In the genomic region with DNA sequence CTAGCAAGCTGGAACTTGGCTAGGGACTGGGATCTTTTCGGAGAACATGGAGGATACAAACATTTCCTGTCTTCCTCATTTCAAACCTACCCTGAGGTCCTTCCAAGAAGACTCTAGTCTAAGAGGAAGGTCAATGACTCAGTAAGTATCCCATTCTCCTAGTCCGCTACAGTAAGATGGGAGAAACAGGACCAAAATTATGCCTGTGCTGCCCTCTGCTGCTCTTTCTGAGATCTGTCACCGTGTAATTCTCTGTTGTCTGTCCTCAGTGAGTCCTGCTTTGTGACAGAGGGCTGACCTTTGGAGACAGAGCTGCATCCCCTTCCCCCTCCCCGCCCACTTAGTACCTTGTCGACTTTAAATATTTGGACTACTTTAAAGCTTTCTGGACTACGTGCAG, we compare ENCODE assay signal across 7 mouse cellular contexts.
DNase-seq lines count a peak whose midpoint lies in the region; ATAC-seq and TF ChIP-seq lines count a peak whose summit lies in the region.

No protein-coding gene starts in this region.

- TF ChIP-seq CTCF in G1E (IDR thresholded peaks at IDR 0.05; ENCODE audit: low read depth, low read length): no peak; the same call in 1 of the 2 replicates

- H3K9ac ChIP-seq in embryonic facial prominence, embryonic 11.5 days (replicated peaks; ENCODE audit: low read length): no peak overlapping the region
- no peak overlapping the region for H3K9ac ChIP-seq in hindbrain, embryonic 16.5 days (ENCODE audit: low read depth, low read length)
- H3K9ac ChIP-seq in midbrain, embryonic 15.5 days: no peak overlapping the region

- H3K4me3 ChIP-seq in G1E (ENCODE audit: low read depth, low read length): no peak overlapping the region
- H3K4me3 ChIP-seq in embryonic facial prominence, embryonic 11.5 days (ENCODE audit: low read depth, low read length): no peak overlapping the region
- H3K4me3 ChIP-seq in hindbrain, embryonic 16.5 days (ENCODE audit: low read length): no peak overlapping the region
- H3K4me3 ChIP-seq in midbrain, embryonic 15.5 days: no peak overlapping the region

- ATAC-seq in G1E (ENCODE audit: extremely low read depth, insufficient number of reproducible peaks, low FRiP score, poor library complexity, severe bottlenecking): peak; percentile 63
- ATAC-seq in embryonic facial prominence, embryonic 11.5 days (replicated peaks; ENCODE audit: insufficient number of reproducible peaks, low FRiP score, low TSS enrichment, low read depth): peak; percentile 62
- peak; percentile 84 for ATAC-seq in hindbrain, embryonic 16.5 days
- ATAC-seq in midbrain, embryonic 15.5 days (replicated peaks): peak; percentile 88

- no peak overlapping the region for H3K27ac ChIP-seq in embryonic facial prominence, embryonic 11.5 days (replicated peaks; ENCODE audit: low read depth, low read length)
- no peak overlapping the region for H3K27ac ChIP-seq in hindbrain, embryonic 16.5 days (ENCODE audit: low read depth, low read length)
- H3K27ac ChIP-seq in midbrain, embryonic 15.5 days: no peak overlapping the region

- H3K27me3 ChIP-seq in G1E (ENCODE audit: insufficient read depth, low read length): peaks cover 5% of the 10 kb centered on the region; the same call in 1 of the 2 replicates
- no peaks in the 10 kb centered on the region for H3K27me3 ChIP-seq in embryonic facial prominence, embryonic 11.5 days (ENCODE audit: control insufficient read depth, insufficient read depth, low read length)
- H3K27me3 ChIP-seq in hindbrain, embryonic 16.5 days (replicated peaks; ENCODE audit: control insufficient read depth, insufficient read depth, low read length): no peaks in the 10 kb centered on the region
- H3K27me3 ChIP-seq in midbrain, embryonic 15.5 days (replicated peaks): no peaks in the 10 kb centered on the region

- no peaks in the 10 kb centered on the region for H3K36me3 ChIP-seq in G1E (replicated peaks)
- H3K36me3 ChIP-seq in embryonic facial prominence, embryonic 11.5 days (replicated peaks; ENCODE audit: control insufficient read depth, insufficient read depth, low read depth, low read length): no peaks in the 10 kb centered on the region
- H3K36me3 ChIP-seq in hindbrain, embryonic 16.5 days (ENCODE audit: control insufficient read depth, insufficient read depth, low read length): no peaks in the 10 kb centered on the region
- H3K36me3 ChIP-seq in midbrain, embryonic 15.5 days (replicated peaks): no peaks in the 10 kb centered on the region

- H3K4me2 ChIP-seq in embryonic facial prominence, embryonic 11.5 days (ENCODE audit: low read depth, low read length): no peak overlapping the region
- H3K4me2 ChIP-seq in hindbrain, embryonic 16.5 days (ENCODE audit: low read length): no peak overlapping the region
- no peak overlapping the region for H3K4me2 ChIP-seq in midbrain, embryonic 15.5 days

- no peaks in the 10 kb centered on the region for H3K9me3 ChIP-seq in G1E (replicated peaks)
- H3K9me3 ChIP-seq in embryonic facial prominence, embryonic 11.5 days (replicated peaks; ENCODE audit: control insufficient read depth, low read length): no peaks in the 10 kb centered on the region
- H3K9me3 ChIP-seq in hindbrain, embryonic 16.5 days (ENCODE audit: control insufficient read depth, low read length): peaks cover 4% of the 10 kb centered on the region; the same call in 1 of the 2 replicates
- H3K9me3 ChIP-seq in midbrain, embryonic 15.5 days: no peaks in the 10 kb centered on the region

- 24% methylated on average over 6 of the region's 6 CpGs for WGBS in embryonic facial prominence, embryonic 11.5 days
- 23% methylated on average over 6 of the region's 6 CpGs for WGBS in hindbrain, embryonic 16.5 days
- WGBS in midbrain, embryonic 15.5 days: 20% methylated on average over 6 of the region's 6 CpGs

- peak; percentile 11 for DNase-seq in G1E (ENCODE audit: low spot score)
- peak; percentile 42 for DNase-seq in adrenal gland, postnatal 10 days
- DNase-seq in embryonic facial prominence, embryonic 11.5 days (ENCODE audit: low spot score): peak; percentile 57
- DNase-seq in layer of hippocampus, postnatal 25 days (ENCODE audit: extremely low spot score in 1 of 2, low spot score in 1 of 2): peak; percentile 22 to 51
- DNase-seq in spleen, adult 18-20 months: no peak

- peaks cover 22% of the 10 kb centered on the region for H3K4me1 ChIP-seq in G1E (ENCODE audit: insufficient read depth, low read depth, low read length)
- no peaks in the 10 kb centered on the region for H3K4me1 ChIP-seq in embryonic facial prominence, embryonic 11.5 days (ENCODE audit: control insufficient read depth, insufficient read depth, low read length)
- H3K4me1 ChIP-seq in hindbrain, embryonic 16.5 days (ENCODE audit: control insufficient read depth, insufficient read depth, low read depth, low read length): no peaks in the 10 kb centered on the region
- H3K4me1 ChIP-seq in midbrain, embryonic 15.5 days: no peaks in the 10 kb centered on the region

Comparison
In these comparisons a context has a peak if more than half of its experiments do, and no peak if none do; other contexts are left out.
1. DNase-seq: peak in G1E (single experiment), adrenal gland, postnatal 10 days (single experiment), embryonic facial prominence, embryonic 11.5 days (single experiment) and layer of hippocampus, postnatal 25 days (2 of 2); none in spleen, adult 18-20 months (0 of 2).
2. Peak in every context shown above with its lines, with median percentiles within 50 percentile points of each other: ATAC-seq.